Mouse (Mus musculus) WW6 (cell line): ENCODE measurements at regions not wholly inside any gene's neighbourhood (a gene's known extent, or its start where the extent isn't known, plus 50 kb on each side); places are given as distances from the start of the nearest gene placed in this dataset.

Experiments used
- DNase-seq: peaks from one replicate; pipeline ENCODE4 v3.0.0-alpha.2; 2013; ENCODE audit warnings: low read depth, low spot score

- DNase-seq = no peak
These were observed 110.2 kb downstream of the Rybp start for GRCm38 (mm10) chr6:100176914-100177560.

GRCm38 (mm10) chr6:100170711-100171348 is 116.5 kb downstream of the Rybp start:
- DNase-seq = no peak

GRCm38 (mm10) chr6:100167321-100167720 is 120.0 kb downstream of the Rybp start:
- no peak for DNase-seq

- no peak for DNase-seq
These were observed 121.5 kb downstream of the Rybp start for GRCm38 (mm10) chr6:100165746-100166145.

GRCm38 (mm10) chr6:100164162-100164561 is 123.1 kb downstream of the Rybp start:
- no peak for DNase-seq

- DNase-seq = no peak
These were observed 123.5 kb downstream of the Rybp start for GRCm38 (mm10) chr6:100163814-100164130.

- DNase-seq = no peak
These were observed 124.1 kb downstream of the Rybp start for GRCm38 (mm10) chr6:100162961-100163813.

- DNase-seq = no peak
These were observed 126.6 kb downstream of the Rybp start for GRCm38 (mm10) chr6:100160670-100161069.

- DNase-seq = no peak
These were observed 127.5 kb downstream of the Rybp start for GRCm38 (mm10) chr6:100159817-100160216.

GRCm38 (mm10) chr6:100159246-100159645 is 128.0 kb downstream of the Rybp start:
- no peak for DNase-seq

- DNase-seq = no peak
These were observed 130.0 kb downstream of the Rybp start for GRCm38 (mm10) chr6:100157288-100157687.

- no peak for DNase-seq
These were observed 131.1 kb downstream of the Rybp start for GRCm38 (mm10) chr6:100156163-100156562.

- DNase-seq = peak; percentile 31
These were observed 131.6 kb downstream of the Rybp start for GRCm38 (mm10) chr6:100155676-100156075.

- no peak for DNase-seq
These were observed 135.8 kb downstream of the Rybp start for GRCm38 (mm10) chr6:100151447-100151846.

- no peak for DNase-seq
These were observed 136.5 kb downstream of the Rybp start for GRCm38 (mm10) chr6:100150703-100151208.

- DNase-seq = no peak
These were observed 137.8 kb downstream of the Rybp start for GRCm38 (mm10) chr6:100149458-100149852.

GRCm38 (mm10) chr6:100148751-100149457 is 138.4 kb downstream of the Rybp start:
- no peak for DNase-seq

- no peak for DNase-seq
These were observed 140.8 kb downstream of the Rybp start for GRCm38 (mm10) chr6:100146360-100146935.

- DNase-seq = no peak
These were observed 141.4 kb downstream of the Rybp start for GRCm38 (mm10) chr6:100145869-100146268.

GRCm38 (mm10) chr6:100144544-100145287 is 142.6 kb downstream of the Rybp start:
- no peak for DNase-seq
